Mouse (Mus musculus): ENCODE results near the gene Olfr190.
"Not testable (repeated sequence)": the region's sequence is repeated elsewhere in the genome, so short reads cannot be mapped to it uniquely, and the experiment has no call there.

The Olfr190 gene

GRCm38 (mm10) chr16:59077905-59078304 is at the start of gene Olfr190:
Gene Olfr190 (minus strand): TSS chr16:59078005.
- CTCF ChIA-PET, result no interaction called here

GRCm38 (mm10) chr16:59120969-59121368 is 43.2 kb upstream of the Olfr190 start, which contains the start of gene Olfr194:
Gene Olfr194 (minus strand): TSS chr16:59121069.
- CTCF ChIA-PET, result no interaction called here

- CTCF ChIA-PET, result no interaction called here
Observed at GRCm38 (mm10) chr16:59111781-59112180, 34.0 kb upstream of the Olfr190 start, which contains the start of gene Olfr193. Gene Olfr193 (minus strand): TSS chr16:59111881.

GRCm38 (mm10) chr16:59108522-59108921 is 30.7 kb upstream of the Olfr190 start:
- CTCF ChIA-PET, result not testable (repeated sequence)

GRCm38 (mm10) chr16:59105312-59105711 is 27.5 kb upstream of the Olfr190 start:
- CTCF ChIA-PET, result no interaction called here

GRCm38 (mm10) chr16:59089722-59090121 is 11.9 kb upstream of the Olfr190 start, which contains the start of gene Olfr191:
Gene Olfr191 (minus strand): TSS chr16:59089822.
- CTCF ChIA-PET, result not testable (repeated sequence)

- CTCF ChIA-PET, result not testable (repeated sequence)
Observed at GRCm38 (mm10) chr16:59081113-59081512, 3.3 kb upstream of the Olfr190 start.

GRCm38 (mm10) chr16:59073520-59073919 is 4.3 kb downstream of the Olfr190 start:
- CTCF ChIA-PET, result no interaction called here

- CTCF ChIA-PET, result no interaction called here
Observed at GRCm38 (mm10) chr16:59071755-59072154, 6.0 kb downstream of the Olfr190 start.

- CTCF ChIA-PET, result not testable (repeated sequence)
Observed at GRCm38 (mm10) chr16:59062411-59062810, 15.4 kb downstream of the Olfr190 start.

GRCm38 (mm10) chr16:59049286-59049685 is 28.5 kb downstream of the Olfr190 start:
- CTCF ChIA-PET, result not testable (repeated sequence)

GRCm38 (mm10) chr16:59048860-59049259 is 28.9 kb downstream of the Olfr190 start:
- CTCF ChIA-PET, result no interaction called here

- CTCF ChIA-PET, result no interaction called here
Observed at GRCm38 (mm10) chr16:59047579-59047978, 30.2 kb downstream of the Olfr190 start.

- CTCF ChIA-PET, result no interaction called here
Observed at GRCm38 (mm10) chr16:59045835-59046234, 32.0 kb downstream of the Olfr190 start.

GRCm38 (mm10) chr16:59039710-59040109 is 38.1 kb downstream of the Olfr190 start, which contains the start of gene Olfr187:
Gene Olfr187 (minus strand): TSS chr16:59039767.
- CTCF ChIA-PET, result no interaction called here

- CTCF ChIA-PET, result no interaction called here
Observed at GRCm38 (mm10) chr16:59030191-59030590, 47.6 kb downstream of the Olfr190 start, which contains the start of gene Olfr186. Gene Olfr186 (minus strand): TSS chr16:59030291.

All from spleen, embryonic (tissue).